In genomic region chr9:83925688-83926041, GRCm38 (mm10) we compare ENCODE assay signal across 8 mouse cellular contexts. TPM values are rescaled to one million over a fixed set of nuclear protein-coding genes. Genes with fewer than 3 reads are reported as not detected.
DNase-seq lines count a peak whose midpoint lies in the region; ATAC-seq and TF ChIP-seq lines count a peak whose summit lies in the region.

No protein-coding gene starts in this region.

- peak overlapping the region in 2 of 3 experiments; percentile 79 to 88 for H3K4me3 ChIP-seq in CH12.LX (replicated peaks in 1 of 3; ENCODE audit: low read depth in 2 of 3, low read length in 2 of 3, poor library complexity in 1 of 3)
- peak overlapping the region; percentile 82 for H3K4me3 ChIP-seq in forebrain, embryonic 10.5 days
- peak overlapping the region; percentile 65 for H3K4me3 ChIP-seq in limb, embryonic 14.5 days (replicated peaks; ENCODE audit: low read length)

- peak overlapping the region; percentile 86 for H3K4me2 ChIP-seq in CH12.LX (ENCODE audit: insufficient read depth, low read depth, poor library complexity, severe bottlenecking)
- H3K4me2 ChIP-seq in limb, embryonic 14.5 days (replicated peaks; ENCODE audit: low read depth, low read length, severe bottlenecking) = peak overlapping the region; percentile 72

- no peak overlapping the region for H3K27ac ChIP-seq in CH12.LX (ENCODE audit: insufficient read depth, low read depth)
- H3K27ac ChIP-seq in forebrain, embryonic 10.5 days = no peak overlapping the region
- H3K27ac ChIP-seq in limb, embryonic 14.5 days (replicated peaks; ENCODE audit: low read depth, low read length) = no peak overlapping the region

- in situ Hi-C loops in CH12.LX (cut with MboI; ENCODE audit: low pct_ligation_motif_present, low pct_unique_long_range_greater_than_20kb, low sequenced_read_pairs) = no loop called here

- no peaks in the 10 kb centered on the region for H3K9me3 ChIP-seq in CH12.LX (replicated peaks; ENCODE audit: low read length)
- H3K9me3 ChIP-seq in forebrain, embryonic 10.5 days = no peaks in the 10 kb centered on the region
- H3K9me3 ChIP-seq in limb, embryonic 14.5 days (ENCODE audit: control insufficient read depth, low read length) = no peaks in the 10 kb centered on the region

- ATAC-seq in limb, embryonic 14.5 days (ENCODE audit: low FRiP score, low read depth) = no peak
- no peak for ATAC-seq in megakaryocyte progenitor cell, adult 5-6 weeks (replicated peaks; ENCODE audit: poor library complexity)

- peaks cover 0 to 8% of the 10 kb centered on the region in 2 experiments for H3K36me3 ChIP-seq in CH12.LX (replicated peaks in 1 of 2; ENCODE audit: control insufficient read depth in 1 of 2, insufficient read depth in 1 of 2, low read length in 1 of 2)
- H3K36me3 ChIP-seq in forebrain, embryonic 10.5 days (replicated peaks) = 0 out of 2 replicates have a peak, but pooled peaks cover 4% of the 10 kb centered on the region
- H3K36me3 ChIP-seq in limb, embryonic 14.5 days (ENCODE audit: control insufficient read depth, insufficient read depth, low read length) = no peaks in the 10 kb centered on the region

- DNase-seq in cerebellum, adult 11-12 months = peak; percentile 61
- DNase-seq in cerebellum, postnatal 4 days (ENCODE audit: low spot score in 2 of 2) = no peak
- DNase-seq in CH12.LX (ENCODE audit: extremely low read depth) = no peak
- no peak for DNase-seq in forebrain, embryonic 10.5 days (ENCODE audit: extremely low spot score, low spot score)
- DNase-seq in limb, embryonic 14.5 days (ENCODE audit: low spot score) = no peak
- DNase-seq in B cell, adult 2 months = no peak
- no peak for DNase-seq in ovary, postnatal 10 days (ENCODE audit: low spot score)

- peaks cover 0 to 12% of the 10 kb centered on the region in 2 experiments; a peak in 2 of 4 replicates for H3K4me1 ChIP-seq in CH12.LX (ENCODE audit: control insufficient read depth in 1 of 2, insufficient read depth in 2 of 2)
- peaks cover 8% of the 10 kb centered on the region for H3K4me1 ChIP-seq in forebrain, embryonic 10.5 days
- peaks cover 5% of the 10 kb centered on the region; the same call in 1 of the 2 replicates for H3K4me1 ChIP-seq in limb, embryonic 14.5 days (ENCODE audit: control insufficient read depth, insufficient read depth, low read length)

- WGBS in forebrain, embryonic 10.5 days = 65% methylated on average over 4 of the region's 4 CpGs
- WGBS in limb, embryonic 14.5 days = 72% methylated on average over 4 of the region's 4 CpGs

- TF ChIP-seq CTCF in CH12.LX (conservative IDR thresholded peaks at IDR 0.05 in 1 of 2, IDR thresholded peaks at IDR 0.05 in 1 of 2; ENCODE audit: low read depth in 2 of 2, low read length in 2 of 2) = no peak

- no peaks in the 10 kb centered on the region for H3K79me2 ChIP-seq in CH12.LX (replicated peaks; ENCODE audit: control insufficient read depth, extremely low read depth, insufficient read depth, poor library complexity, severe bottlenecking)

- H3K9ac ChIP-seq in CH12.LX (ENCODE audit: insufficient read depth, low read depth) = peak overlapping the region; percentile 89; the same call in 1 of the 2 replicates
- H3K9ac ChIP-seq in limb, embryonic 14.5 days (ENCODE audit: low read depth, low read length, severe bottlenecking) = peak overlapping the region; percentile 71; the same call in 1 of the 2 replicates

- no peak for TF ChIP-seq RAD21 in CH12.LX (IDR thresholded peaks at IDR 0.05; ENCODE audit: low read depth, low read length)

- no peak for TF ChIP-seq POLR2A in CH12.LX (IDR thresholded peaks at IDR 0.05; ENCODE audit: low read depth, low read length)
- TF ChIP-seq POLR2A in limb, embryonic 14.5 days (IDR thresholded peaks at IDR 0.05; ENCODE audit: borderline replicate concordance, extremely low read depth, insufficient read depth, insufficient read length) = no peak

- no peak for TF ChIP-seq EP300 in CH12.LX (IDR thresholded peaks at IDR 0.05; ENCODE audit: low read length)

- dilution Hi-C loops in CH12.LX (cut with MboI; ENCODE audit: extremely low pct_ligation_motif_present, extremely low pct_unique_long_range_greater_than_20kb, low sequenced_read_pairs) = no loop called here

- H3K27me3 ChIP-seq in CH12.LX (replicated peaks) = no peaks in the 10 kb centered on the region
- no peaks in the 10 kb centered on the region for H3K27me3 ChIP-seq in forebrain, embryonic 10.5 days (ENCODE audit: poor library complexity, severe bottlenecking)
- no peaks in the 10 kb centered on the region for H3K27me3 ChIP-seq in limb, embryonic 14.5 days (ENCODE audit: control insufficient read depth, insufficient read depth, low read length)

TF ChIP-seq in CH12.LX, 34 proteins besides CTCF, POLR2A, EP300 and RAD21:
- TF ChIP-seq NELFE (IDR thresholded peaks at IDR 0.05; ENCODE audit: low read depth, low read length) = no peak
- TF ChIP-seq CHD1 (IDR thresholded peaks at IDR 0.05; ENCODE audit: low read depth, low read length) = no peak
- no peak for TF ChIP-seq HCFC1 (IDR thresholded peaks at IDR 0.05; ENCODE audit: low read depth, low read length)
- TF ChIP-seq GABPA (IDR thresholded peaks at IDR 0.05; ENCODE audit: insufficient replicate concordance, low read depth, low read length) = no peak
- TF ChIP-seq E2F4 (IDR thresholded peaks at IDR 0.05; ENCODE audit: insufficient replicate concordance, low read depth, low read length) = no peak

RNA-seq across cellular contexts. Expression of gene Bckdhb, which starts 0.7 kb away (rescaled TPM):
- total RNA-seq in CH12.LX (2012; rRNA removed) (10.6 and 11.9 TPM in 2 replicates), CH12.LX (2014; rRNA removed) (12.0 and 26.4 TPM in 2 replicates)
- polyA plus RNA-seq in CH12.LX (2012; ENCODE audit: insufficient read length, low read depth) = 14.0 and 20.3 TPM in 2 replicates
- polyA plus RNA-seq in forebrain, embryonic 10.5 days (2016; fragmentation: Nextera tagmentation; extraction: Ambion mirVana) = 66.4 and 66.8 TPM in 2 replicates
- 45.3 and 47.4 TPM in 2 replicates for polyA plus RNA-seq in limb, embryonic 14.5 days (2012; rRNA removed)
- 46.6 and 51.1 TPM in 2 replicates for polyA plus RNA-seq in limb, embryonic 14.5 days (2014; fragmentation: Nextera tagmentation; extraction: Ambion mirVana)
- 25.7 and 34.8 TPM in 2 replicates for total RNA-seq in megakaryocyte progenitor cell, adult 5-6 weeks (2015)
- 20.5 and 22.3 TPM in 2 replicates for total RNA-seq in megakaryocyte progenitor cell, adult 5-6 weeks (2017)
